Mouse (Mus musculus) induced T-regulatory cell, adult 2 months (primary cell): ENCODE measurements around the gene Rhox11.
"Not testable (repeated sequence)": the region's sequence is repeated elsewhere in the genome, so short reads cannot be mapped to it uniquely, and the experiment has no call there.

Experiments
- DNase-seq: peaks from one replicate; pipeline ENCODE4 v3.0.0-alpha.2; 2012; ENCODE audit warnings: low read depth

Rhox11 gene

DNA sequence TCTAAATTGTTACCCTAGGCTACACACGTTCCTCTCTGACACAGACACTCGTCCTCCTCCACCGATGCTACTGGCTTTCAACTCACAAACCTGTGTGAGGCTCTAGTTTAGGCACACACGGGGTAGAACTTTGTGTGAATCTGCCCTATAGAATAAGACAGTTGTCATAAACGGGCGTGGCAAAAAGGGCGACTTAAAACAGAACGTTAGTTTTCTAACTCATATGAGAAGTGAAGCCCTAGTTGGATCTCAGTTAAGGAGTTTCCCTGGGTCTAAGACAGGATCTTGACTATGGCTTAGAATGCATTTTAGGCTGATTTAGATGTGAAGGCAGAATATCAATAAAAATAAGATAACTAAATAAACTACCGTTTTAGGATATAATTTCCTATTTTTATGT, at the start of gene Rhox11:
Rhox11 (minus strand) TSS at position 101 of the 400 bp plus-strand sequence.
- DNase-seq = no peak

DNA sequence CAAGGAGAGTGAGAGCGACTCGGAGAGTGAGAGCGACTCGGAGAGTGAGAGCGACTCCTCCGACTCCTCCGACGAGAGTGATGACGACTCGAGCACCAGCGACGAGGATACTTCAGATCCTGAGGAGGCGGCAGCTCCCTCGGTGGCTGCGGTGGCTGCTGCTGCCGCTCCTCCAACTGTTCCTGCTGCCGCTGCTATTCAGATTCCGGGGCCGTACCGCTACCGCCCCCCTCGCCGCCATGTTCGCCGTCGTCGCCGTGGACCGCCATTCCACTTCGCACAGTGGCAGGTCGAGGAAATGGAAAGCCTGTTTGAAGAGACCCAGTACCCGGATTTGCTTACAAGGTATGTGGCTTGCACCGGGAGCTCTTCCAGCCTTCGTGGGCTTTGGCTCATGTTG, 36.5 kb upstream of the Rhox11 start:
- no peak for DNase-seq

DNA sequence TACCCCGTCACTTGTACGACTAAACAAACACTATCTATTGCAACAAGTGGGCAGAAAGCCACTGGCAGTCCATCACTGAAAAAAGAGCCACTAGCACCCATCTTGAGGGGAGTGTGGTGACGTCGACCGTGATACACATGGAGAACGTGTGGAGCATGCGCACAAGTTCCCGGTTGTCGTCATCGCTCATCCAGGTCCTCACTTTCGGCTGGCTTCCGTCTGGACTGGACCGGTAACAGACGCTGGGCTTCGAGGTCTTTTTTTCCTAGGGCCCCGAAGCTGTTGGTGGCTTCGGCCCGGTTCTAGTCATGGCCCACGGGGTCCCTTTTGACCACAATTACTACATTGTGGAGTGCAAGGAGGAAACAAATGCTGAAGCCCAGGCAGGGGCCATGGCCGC, 36.0 kb upstream of the Rhox11 start, which contains the start of gene Rhox13:
Rhox13 (plus strand) TSS at position 238 of the 400 bp plus-strand sequence.
- DNase-seq = no peak

DNA sequence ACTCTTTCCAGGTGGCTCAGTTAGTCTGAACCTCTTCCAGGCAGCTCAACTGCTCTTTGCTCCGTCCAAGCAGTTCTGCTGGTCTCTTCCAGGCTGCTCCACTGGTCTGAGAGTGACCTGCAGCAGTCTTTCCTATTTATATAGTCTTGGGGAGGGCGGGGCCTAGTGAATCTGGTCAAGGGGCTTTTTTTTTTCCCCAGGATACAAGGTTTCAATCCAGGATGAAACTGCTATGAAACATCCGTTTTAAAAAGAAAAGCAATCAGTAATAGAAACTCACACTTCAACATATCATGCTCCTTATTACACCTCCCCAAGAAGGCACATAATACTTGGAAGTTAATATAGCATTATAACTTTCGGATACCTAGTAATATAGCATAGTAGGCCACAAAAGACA, 25.9 kb upstream of the Rhox11 start, which contains the start of gene Rhox12:
Rhox12 (minus strand) TSS at position 101 of the 400 bp plus-strand sequence.
- DNase-seq = no peak

DNA sequence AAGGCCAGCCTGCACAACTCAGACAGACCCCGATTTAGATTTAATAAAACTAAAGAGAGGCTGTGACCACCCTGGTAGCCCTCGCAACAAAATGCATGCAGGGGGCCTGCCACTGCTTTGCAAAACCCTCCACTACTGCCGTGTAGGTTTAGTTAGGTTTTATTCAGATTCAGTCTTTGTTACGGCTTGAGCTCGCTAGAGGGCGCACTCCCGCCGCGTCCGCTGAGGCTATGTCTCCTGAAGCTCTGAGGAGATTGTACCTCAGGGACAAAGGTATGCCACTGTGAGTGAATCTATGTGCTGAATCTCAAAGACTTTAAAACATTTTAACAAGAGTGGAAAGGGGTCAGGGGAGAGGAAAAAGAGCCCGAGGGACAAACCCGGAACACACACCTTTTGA, 715 bp downstream of the Rhox11 start:
- peak; percentile 24 for DNase-seq

DNA sequence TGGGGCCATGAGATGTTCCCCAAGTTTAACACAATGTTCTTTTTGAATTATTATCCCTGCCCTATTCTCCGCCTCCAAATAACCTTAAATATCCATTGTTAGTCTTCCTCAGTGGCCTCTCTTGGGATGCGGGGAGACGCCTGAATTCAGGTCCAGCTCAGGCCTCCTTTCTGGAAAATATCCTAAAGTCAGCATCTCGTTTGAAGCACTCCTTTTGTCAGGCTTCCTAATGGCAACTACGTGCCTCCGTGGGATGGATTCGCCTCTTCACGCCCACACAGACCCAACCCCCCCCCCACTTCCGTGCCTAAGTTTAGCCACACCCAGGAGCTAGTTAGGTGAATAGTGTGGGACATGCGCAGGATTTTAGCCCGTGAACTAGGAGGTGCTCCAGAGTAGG, 18.8 kb downstream of the Rhox11 start, which contains the start of gene Rhox10:
Rhox10 (plus strand) TSS at position 301 of the 400 bp plus-strand sequence.
- DNase-seq = no peak

DNA sequence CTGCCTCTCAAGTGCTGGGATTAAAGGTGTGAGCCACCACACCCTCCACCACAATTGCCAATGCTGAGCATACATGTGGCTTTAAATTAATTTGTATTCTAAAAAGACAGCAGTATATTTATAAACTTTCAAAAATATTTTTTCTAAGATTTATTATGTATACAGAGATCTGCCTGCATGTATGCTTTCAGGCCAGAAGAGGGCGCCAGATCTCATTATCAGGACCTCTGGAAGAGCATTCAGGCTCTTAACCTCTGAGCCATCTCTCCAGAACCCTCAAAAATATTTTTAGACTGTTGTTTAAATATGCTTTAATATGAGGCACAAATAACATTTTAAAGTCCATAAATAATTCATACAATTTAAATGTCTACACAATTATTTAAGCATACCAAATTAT, 23.4 kb downstream of the Rhox11 start:
- peak; percentile 8 for DNase-seq

DNA sequence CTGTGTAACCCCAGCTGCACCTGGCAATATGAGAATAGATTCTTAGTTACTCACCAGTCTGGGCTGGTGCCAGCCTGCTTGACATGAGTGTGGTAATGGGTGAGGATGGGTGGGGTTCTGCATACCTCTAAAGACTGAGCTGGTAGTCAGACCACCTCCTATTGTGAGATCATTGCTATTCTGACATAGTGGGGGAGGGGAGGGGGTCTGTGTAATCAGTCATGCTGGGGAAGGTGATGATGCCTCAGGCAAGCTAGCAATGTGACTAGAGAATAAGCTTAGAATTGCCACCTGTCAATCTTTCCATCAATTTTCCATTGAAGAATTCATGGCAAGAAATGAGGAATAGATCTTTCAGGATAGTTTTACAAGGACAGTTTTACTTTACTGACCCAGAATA, 41.9 kb downstream of the Rhox11 start, which contains the start of gene Btg1-ps2:
Btg1-ps2 (minus strand) TSS at position 101 of the 400 bp plus-strand sequence.
- not testable (repeated sequence) for DNase-seq

DNA sequence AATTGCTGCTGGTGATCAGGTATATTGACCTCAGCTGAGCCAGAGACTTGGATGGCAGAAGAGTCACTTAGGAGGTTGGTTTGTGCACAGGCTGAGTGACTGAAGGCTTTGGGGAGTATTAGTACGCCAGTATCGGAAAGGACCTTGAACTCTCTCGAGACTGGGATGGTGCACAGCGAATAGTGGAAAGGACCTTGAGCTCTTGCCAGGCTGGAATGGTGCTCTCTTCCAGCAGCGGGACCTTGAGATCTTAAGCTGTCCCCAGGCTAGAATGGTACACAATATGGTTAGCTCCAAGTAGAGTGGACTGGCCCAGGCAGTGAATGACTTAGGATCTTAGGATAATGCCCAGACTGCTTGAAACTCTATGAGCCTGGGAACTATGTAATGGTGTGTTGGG, 45.3 kb downstream of the Rhox11 start:
- DNase-seq = no peak

DNA sequence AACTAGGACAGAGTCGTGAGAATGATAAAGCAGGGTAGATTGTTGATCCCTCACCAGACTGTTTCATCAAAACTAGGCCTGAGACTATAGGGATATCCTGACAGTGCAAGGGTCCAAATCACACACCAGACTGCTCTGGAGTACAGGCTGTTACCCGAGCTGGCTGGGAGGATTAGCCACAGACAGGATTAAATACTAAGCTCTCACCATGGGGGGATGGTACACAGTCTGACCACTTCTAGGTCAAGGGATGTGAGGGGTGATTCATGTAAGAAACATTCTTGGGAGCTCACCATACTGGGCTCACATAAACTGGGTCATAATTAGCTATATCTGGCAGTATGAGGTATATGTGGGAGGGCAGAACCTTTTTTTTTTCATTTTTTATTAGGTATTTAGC, 51.1 kb downstream of the Rhox11 start:
- no peak for DNase-seq
